Mouse (Mus musculus) ES-Bruce4 (cell line): ENCODE measurements at regions not wholly inside any gene's neighbourhood (a gene's known extent, or its start where the extent isn't known, plus 50 kb on each side); places are given as distances from the start of the nearest gene placed in this dataset.

Source experiments
- H3K27ac ChIP-seq: 2 replicates; pipeline ENCODE4 v1.5.1; 2012; ENCODE audit warnings: low read length, inconsistent platforms; ENCODE audit not compliant: insufficient read depth
- H3K27me3 ChIP-seq: 2 replicates; pipeline ENCODE4 v1.6.1; 2012; ENCODE audit warnings: mild to moderate bottlenecking, low read length, inconsistent platforms; ENCODE audit not compliant: control insufficient read depth, poor library complexity, insufficient read depth, severe bottlenecking
- H3K36me3 ChIP-seq: 2 replicates; pipeline ENCODE4 v1.6.1; 2012; ENCODE audit warnings: inconsistent platforms, mild to moderate bottlenecking, low read length, moderate library complexity; ENCODE audit not compliant: control insufficient read depth, poor library complexity, insufficient read depth, severe bottlenecking
- H3K4me1 ChIP-seq: one replicate; pipeline ENCODE4 v1.8.1; 2011; ENCODE audit warnings: low read length; ENCODE audit not compliant: control insufficient read depth, insufficient read depth
- H3K4me3 ChIP-seq: 2 replicates; pipeline ENCODE4 v1.5.1; 2011; ENCODE audit warnings: low read depth, mild to moderate bottlenecking, low read length
- H3K9ac ChIP-seq: 2 replicates; pipeline ENCODE4 v1.6.1; 2012; ENCODE audit warnings: low read depth, mild to moderate bottlenecking, inconsistent platforms; ENCODE audit not compliant: poor library complexity, severe bottlenecking
- H3K9me3 ChIP-seq: replicated peaks from 2 replicates; pipeline ENCODE4 v1.6.1; 2012; ENCODE audit warnings: mild to moderate bottlenecking, low read length, inconsistent platforms; ENCODE audit not compliant: control insufficient read depth, poor library complexity, insufficient read depth, severe bottlenecking
- CTCF ChIP-seq: IDR thresholded peaks from one replicate; pipeline ENCODE4 v1.8.1; 2011; ENCODE audit warnings: low read depth, low read length
- EP300 ChIP-seq: IDR thresholded peaks from 2 replicates; pipeline ENCODE4 v1.6.1; 2011; ENCODE audit warnings: low read depth, low read length; ENCODE audit not compliant: insufficient read depth
- POLR2A ChIP-seq: IDR thresholded peaks from one replicate; pipeline ENCODE4 v1.8.1; 2011; ENCODE audit warnings: low read length; ENCODE audit not compliant: insufficient read depth

GRCm38 (mm10) chr14:36691958-36692357 is 276.6 kb downstream of the Ccser2 start:
- H3K36me3 ChIP-seq: no peaks in the 10 kb centered on the region
- no peak overlapping the region for H3K27ac ChIP-seq
- TF ChIP-seq EP300 (no peak), CTCF (no peak), POLR2A (no peak)
- H3K4me1 ChIP-seq: no peaks in the 10 kb centered on the region
- no peaks in the 10 kb centered on the region for H3K27me3 ChIP-seq
- no peak overlapping the region for H3K4me3 ChIP-seq
- H3K9me3 ChIP-seq: no peaks in the 10 kb centered on the region
- no peak overlapping the region for H3K9ac ChIP-seq

GRCm38 (mm10) chr14:36691018-36691417 is 277.6 kb downstream of the Ccser2 start:
- no peak overlapping the region for H3K4me3 ChIP-seq
- no peaks in the 10 kb centered on the region for H3K27me3 ChIP-seq
- TF ChIP-seq CTCF (no peak), EP300 (no peak), POLR2A (no peak)
- no peak overlapping the region for H3K9ac ChIP-seq
- no peaks in the 10 kb centered on the region for H3K4me1 ChIP-seq
- H3K9me3 ChIP-seq: no peaks in the 10 kb centered on the region
- H3K27ac ChIP-seq: no peak overlapping the region
- H3K36me3 ChIP-seq: no peaks in the 10 kb centered on the region

GRCm38 (mm10) chr14:36658678-36659263 is 309.8 kb downstream of the Ccser2 start:
- Histone ChIP-seq H3K36me3 (no peaks in the 10 kb centered on the region), H3K4me3 (no peak overlapping the region), H3K9me3 (no peaks in the 10 kb centered on the region; the same call in 1 of the 2 replicates), H3K4me1 (no peaks in the 10 kb centered on the region), H3K9ac (no peak overlapping the region), H3K27me3 (no peaks in the 10 kb centered on the region), H3K27ac (no peak overlapping the region)
- TF ChIP-seq POLR2A: no peak
- no peak for TF ChIP-seq CTCF

GRCm38 (mm10) chr14:36658193-36658592 is 310.4 kb downstream of the Ccser2 start:
- Histone ChIP-seq H3K9me3 (no peaks in the 10 kb centered on the region; the same call in 1 of the 2 replicates), H3K27me3 (no peaks in the 10 kb centered on the region), H3K9ac (no peak overlapping the region), H3K4me3 (no peak overlapping the region), H3K4me1 (no peaks in the 10 kb centered on the region), H3K27ac (no peak overlapping the region), H3K36me3 (no peaks in the 10 kb centered on the region)
- TF ChIP-seq EP300 (no peak), CTCF (no peak), POLR2A (no peak)

- Histone ChIP-seq H3K9ac (no peak overlapping the region), H3K4me3 (no peak overlapping the region), H3K9me3 (no peaks in the 10 kb centered on the region; the same call in 1 of the 2 replicates), H3K27me3 (no peaks in the 10 kb centered on the region), H3K36me3 (no peaks in the 10 kb centered on the region), H3K4me1 (no peaks in the 10 kb centered on the region), H3K27ac (no peak overlapping the region)
- TF ChIP-seq EP300: no peak
- no peak for TF ChIP-seq CTCF
- TF ChIP-seq POLR2A: no peak
Measured at GRCm38 (mm10) chr14:36652982-36653557, 315.5 kb downstream of the Ccser2 start.

GRCm38 (mm10) chr14:36651053-36651735 is 317.4 kb downstream of the Ccser2 start:
- H3K9me3 ChIP-seq: no peaks in the 10 kb centered on the region
- H3K9ac ChIP-seq: no peak overlapping the region
- no peaks in the 10 kb centered on the region for H3K36me3 ChIP-seq
- no peaks in the 10 kb centered on the region for H3K4me1 ChIP-seq
- TF ChIP-seq EP300: no peak
- TF ChIP-seq CTCF: no peak
- no peak for TF ChIP-seq POLR2A
- no peak overlapping the region for H3K27ac ChIP-seq
- H3K27me3 ChIP-seq: no peaks in the 10 kb centered on the region
- H3K4me3 ChIP-seq: no peak overlapping the region
